Mouse (Mus musculus): ENCODE measurements around the gene Trpm4.
A peak's percentile ranks its signal among the peaks of the same experiment; 100 is the strongest.

Gene Trpm4

DNA sequence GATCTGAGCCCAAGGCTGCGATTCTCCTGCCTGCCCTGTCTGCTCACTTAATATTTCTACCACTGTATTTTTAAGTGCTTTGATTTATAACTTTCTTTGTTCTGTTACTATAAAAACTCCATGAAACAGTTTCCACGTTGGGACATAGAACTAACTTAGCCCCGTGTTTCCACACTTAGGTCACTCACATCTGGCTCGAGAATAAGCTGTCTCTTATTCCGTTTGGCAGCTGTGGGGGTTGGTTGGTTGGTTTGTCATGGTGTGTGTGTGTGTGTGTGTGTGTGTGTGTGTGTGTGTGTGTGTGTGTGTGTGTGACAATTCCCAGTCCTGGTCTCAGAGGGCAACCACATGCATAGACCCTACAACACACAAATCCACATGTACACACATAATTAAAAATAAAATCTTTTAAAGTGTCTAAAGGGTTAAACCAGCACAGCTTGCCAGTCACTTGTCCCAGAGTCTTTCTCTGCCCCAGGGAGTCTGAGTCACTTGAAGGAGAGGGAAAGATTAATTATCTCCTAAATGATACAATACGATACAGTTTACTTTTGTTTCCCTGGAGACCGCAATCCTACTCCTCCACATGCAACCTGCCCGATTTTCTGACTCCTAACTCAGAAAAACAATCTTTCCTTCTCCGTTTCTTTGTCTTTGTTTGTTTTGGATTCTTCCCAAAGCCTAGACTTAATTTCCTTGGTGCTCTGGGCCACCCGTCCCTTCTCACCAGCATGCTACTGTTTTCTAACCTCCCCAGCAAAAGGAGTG, 20.7 kb downstream of the Trpm4 start:
- DNase-seq (ENCODE audit: low read depth, low spot score) = no peak

- DNase-seq (ENCODE audit: low read depth, low spot score) = no peak
Observed at GRCm38 (mm10) chr7:45312023-45312422, 21.6 kb downstream of the Trpm4 start.

DNA sequence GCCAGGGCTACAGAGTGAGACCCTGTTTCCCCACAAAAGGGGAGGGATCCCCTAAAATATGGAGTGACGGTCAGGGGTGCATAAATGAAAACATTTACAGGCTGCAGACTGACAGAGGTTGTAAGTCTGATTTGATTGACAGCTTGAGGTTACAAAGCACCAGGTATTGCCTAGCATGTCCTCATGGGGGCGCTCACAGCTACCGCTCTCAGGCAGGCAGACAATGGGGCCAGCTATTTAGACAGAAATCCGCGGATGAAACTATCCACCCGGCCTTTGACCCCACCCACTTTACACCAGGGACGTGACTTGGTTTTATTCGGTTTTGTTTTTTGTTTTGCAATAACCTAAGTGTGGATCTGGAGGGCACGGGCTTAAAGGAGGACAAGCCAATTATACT, 24.1 kb downstream of the Trpm4 start:
- DNase-seq (ENCODE audit: low read depth, low spot score) = no peak

GRCm38 (mm10) chr7:45308551-45309240, 24.9 kb downstream of the Trpm4 start:
- no peak for DNase-seq (ENCODE audit: low read depth, low spot score)

DNA sequence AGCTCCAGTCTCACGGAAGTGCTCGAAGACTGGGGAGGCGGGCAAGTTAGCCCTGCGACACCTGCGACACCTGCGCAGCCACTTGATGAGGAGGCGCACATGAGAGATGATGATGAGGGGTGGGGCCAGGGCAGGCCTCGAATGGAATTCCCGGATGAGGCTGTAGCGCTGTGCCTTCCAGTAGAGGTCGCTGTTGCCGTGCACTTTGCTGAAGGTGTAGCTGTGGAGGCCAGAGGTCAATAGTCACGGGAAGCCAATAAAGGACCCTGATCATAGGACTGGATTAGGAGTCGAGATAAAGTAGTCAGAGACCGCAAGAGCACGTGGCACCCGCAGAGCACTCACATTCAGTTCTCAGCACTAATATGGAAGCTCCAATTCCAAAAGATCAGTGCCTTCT, 28.3 kb downstream of the Trpm4 start:
- no peak for DNase-seq (ENCODE audit: low read depth, low spot score)

DNA sequence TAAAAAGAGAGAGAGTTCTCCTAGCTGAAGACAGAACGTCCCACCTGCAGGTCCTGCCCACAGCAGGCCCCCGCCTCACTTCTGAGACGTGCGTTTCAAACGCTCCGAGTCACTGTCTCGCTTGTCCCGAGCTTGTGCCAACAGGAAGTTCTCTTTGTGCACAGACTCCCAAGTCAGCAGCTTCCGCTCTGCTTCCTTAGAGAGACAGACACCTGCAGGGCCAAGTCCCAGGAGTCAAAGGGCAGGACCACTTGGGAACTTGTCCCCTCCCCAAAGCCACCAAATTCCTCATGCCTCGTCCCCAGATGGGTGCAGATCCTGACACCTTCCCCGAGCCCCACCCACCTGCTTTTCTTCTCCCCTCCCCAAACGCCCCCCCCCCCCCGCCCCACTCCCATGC, 28.7 kb downstream of the Trpm4 start:
- no peak for DNase-seq (ENCODE audit: low read depth, low spot score)

DNA sequence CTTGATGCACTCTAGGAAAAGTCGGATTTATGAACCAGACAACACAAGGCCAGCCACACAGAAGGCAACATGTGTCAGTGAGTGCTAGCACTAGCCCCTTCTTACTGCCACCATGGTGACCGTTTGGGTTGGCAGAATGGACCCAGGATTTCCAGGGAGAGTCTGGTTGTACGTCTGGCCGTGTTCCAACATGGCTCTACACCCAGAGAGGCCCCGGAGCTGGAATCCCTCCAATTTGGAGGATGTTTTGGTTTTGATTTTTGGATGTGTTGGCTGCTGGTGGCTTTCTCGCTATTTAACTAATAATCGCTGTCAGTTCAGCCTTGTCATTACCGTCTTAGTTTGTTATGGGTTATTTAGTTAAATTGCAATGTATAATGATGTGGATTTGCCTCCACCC, 31.0 kb downstream of the Trpm4 start:
- DNase-seq (ENCODE audit: low read depth, low spot score) = no peak

GRCm38 (mm10) chr7:45300270-45300669, 33.3 kb downstream of the Trpm4 start:
- peak; percentile 65 for DNase-seq (ENCODE audit: low read depth, low spot score)

DNA sequence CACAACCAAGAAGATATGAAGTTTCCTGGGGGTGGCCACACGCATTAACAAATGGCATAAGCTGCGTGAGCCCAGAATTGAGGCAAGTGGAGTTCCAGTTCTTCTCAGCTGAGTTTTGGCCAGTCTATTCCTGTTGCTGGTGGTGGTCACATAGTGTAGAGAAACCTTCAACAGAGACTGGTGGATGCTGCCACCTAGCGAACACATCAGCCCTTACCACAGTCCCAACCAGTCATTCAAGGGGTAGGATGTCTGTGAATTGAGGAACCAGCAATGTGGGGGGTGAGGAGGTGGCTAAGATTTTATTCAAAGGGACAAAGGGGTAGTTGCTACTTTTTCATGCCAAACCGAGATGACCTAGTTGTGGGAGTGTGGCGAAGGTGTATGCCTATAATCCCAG, 33.8 kb downstream of the Trpm4 start:
- DNase-seq (ENCODE audit: low read depth, low spot score) = peak; percentile 79

GRCm38 (mm10) chr7:45297563-45297962, 36.0 kb downstream of the Trpm4 start:
- DNase-seq (ENCODE audit: low read depth, low spot score) = no peak

- no peak for DNase-seq (ENCODE audit: low read depth, low spot score)
Observed at GRCm38 (mm10) chr7:45296626-45297025, 37.0 kb downstream of the Trpm4 start.

- no peak for DNase-seq (ENCODE audit: low read depth, low spot score)
Observed at GRCm38 (mm10) chr7:45286486-45286885, 47.1 kb downstream of the Trpm4 start.

DNA sequence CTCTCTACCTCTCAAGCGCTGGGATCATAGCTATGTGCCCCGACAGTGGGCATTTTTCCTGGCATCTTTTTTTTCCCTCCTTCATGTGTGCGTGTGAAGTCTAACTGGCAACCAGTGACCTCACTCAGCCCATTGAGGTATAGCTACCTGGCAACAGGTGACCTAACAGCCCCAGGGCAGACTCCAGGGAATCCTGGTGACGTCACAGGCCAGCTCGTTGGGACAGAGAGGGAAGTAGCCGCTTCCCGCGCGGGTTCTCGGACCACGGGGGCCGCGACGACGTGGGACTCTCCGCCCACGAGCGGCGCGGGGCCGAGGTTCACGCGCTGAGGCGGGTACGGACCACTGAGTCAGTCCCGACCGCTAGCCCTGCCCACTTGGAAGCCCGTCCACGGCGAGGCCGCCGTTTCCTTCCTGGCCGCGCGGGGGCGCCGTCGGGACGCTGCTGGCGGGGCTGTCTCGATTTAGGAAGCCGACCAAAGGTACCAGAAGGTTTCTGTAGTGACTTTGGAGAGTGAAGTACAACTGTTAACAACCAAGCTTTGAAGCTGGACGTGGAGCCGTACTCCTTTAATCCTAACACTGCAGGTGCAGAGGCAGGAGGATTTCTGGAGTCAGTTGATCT, 56.3 kb downstream of the Trpm4 start, which contains the start of gene Slc6a21:
Gene Slc6a21 (plus strand): TSS at position 378 of the 625 bp plus-strand sequence.
- no peak for DNase-seq (ENCODE audit: low read depth, low spot score)

- no peak for DNase-seq (ENCODE audit: low read depth, low spot score)
Observed at GRCm38 (mm10) chr7:45273672-45274071, 59.9 kb downstream of the Trpm4 start.

DNA sequence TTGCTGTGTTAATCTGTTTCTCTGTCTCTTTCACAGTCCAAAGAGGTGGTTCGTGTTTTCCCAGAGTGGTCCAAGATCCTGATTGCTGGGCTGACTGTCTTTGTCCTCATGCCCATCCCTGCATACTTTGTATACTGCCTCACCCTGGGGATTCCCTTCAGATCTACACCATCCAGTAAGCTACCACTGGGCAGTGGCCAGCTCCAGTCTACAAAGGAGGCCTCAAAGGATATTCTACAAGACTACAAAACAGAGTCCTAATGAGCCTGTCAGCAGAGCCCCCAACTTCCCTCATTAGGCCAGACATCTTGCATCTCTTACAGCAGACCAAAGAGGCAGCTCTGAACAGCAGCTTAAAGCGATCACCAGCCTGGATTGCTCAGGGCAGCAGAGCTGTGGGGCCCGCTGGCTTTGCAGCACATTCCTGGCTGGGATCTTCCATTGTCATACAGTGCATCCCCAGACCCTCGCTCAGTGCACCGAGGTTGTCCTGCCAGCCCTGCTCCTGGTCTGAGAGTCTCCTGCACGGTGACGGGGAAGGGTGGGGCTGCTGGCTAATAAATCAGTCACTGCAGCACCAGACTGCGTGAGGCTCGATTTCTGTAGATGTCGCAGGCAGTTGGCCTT, 60.7 kb downstream of the Trpm4 start:
- no peak for DNase-seq (ENCODE audit: low read depth, low spot score)

- DNase-seq (ENCODE audit: low read depth, low spot score) = no peak
Observed at GRCm38 (mm10) chr7:45265518-45265917, 68.1 kb downstream of the Trpm4 start.

DNA sequence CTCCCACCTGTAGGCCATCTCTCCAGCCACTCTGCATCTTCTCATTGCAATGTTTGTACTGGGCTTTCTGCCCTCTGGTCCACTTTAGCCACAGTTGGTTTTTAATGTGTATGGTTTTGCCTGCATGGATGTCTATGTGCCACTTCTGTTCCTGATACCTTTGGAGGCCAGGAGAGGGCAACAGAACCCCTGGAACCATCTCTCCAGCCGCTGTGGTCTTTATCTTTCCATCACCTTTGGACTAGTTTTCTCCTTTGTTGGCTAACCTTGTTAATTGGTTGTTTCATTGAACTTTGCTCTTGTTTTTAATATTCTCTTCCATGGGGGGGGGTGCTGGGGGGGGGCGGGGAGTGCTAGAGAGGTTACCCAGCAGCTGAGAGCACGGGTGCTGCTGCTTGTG, 69.2 kb downstream of the Trpm4 start:
- no peak for DNase-seq (ENCODE audit: low read depth, low spot score)

- DNase-seq (ENCODE audit: low read depth, low spot score) = no peak
Observed at GRCm38 (mm10) chr7:45263006-45263607, 70.5 kb downstream of the Trpm4 start.

DNA sequence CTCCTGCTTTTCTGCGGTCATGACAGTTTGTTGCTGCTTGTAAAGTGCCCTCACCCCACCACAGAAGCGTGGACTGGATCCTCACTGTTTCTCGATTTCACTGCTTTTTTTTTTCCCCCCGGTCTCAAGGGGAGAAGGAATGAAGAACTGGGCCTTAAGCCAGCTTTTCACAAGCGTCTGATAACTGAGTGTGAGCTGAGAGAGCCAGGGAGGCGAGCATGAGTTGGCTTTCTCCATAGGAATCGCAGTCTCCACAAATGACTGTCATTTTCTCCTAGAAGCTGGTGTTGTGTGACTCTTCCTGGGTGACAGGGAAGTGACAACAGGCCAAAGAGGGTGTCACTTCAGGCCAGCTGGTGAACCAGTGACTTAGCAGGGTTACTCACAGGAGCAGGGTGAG, 71.3 kb downstream of the Trpm4 start:
- no peak for DNase-seq (ENCODE audit: low read depth, low spot score)

DNA sequence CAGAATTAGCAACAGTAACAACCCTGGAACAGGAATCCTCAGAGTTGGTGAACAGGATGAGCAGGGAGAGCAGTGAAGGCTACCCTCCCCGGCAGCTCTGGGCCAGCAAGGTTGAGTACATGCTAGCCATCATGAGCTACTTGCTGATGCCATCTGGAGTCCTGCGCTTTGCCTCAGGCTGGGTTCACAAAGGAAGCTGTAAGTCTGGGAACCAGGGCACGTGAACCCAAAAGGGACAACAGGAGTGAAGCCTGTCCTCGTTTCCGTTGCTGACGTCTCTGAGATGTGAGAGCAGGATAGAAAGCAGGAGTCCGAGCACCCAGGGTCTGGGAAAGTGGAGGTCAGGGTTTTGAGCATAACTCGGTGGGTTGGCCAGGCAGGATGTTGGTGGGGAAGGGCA, 74.3 kb downstream of the Trpm4 start:
- no peak for DNase-seq (ENCODE audit: low read depth, low spot score)

GRCm38 (mm10) chr7:45257063-45257840, 76.3 kb downstream of the Trpm4 start:
- DNase-seq (ENCODE audit: low read depth, low spot score) = peak; percentile 50

Measured in telencephalon, adult 2 months (tissue).